8 mouse cellular contexts compared by ENCODE assay signal in genomic region chr1:179645101-179645979, GRCm38 (mm10). TPM values are rescaled to one million over a fixed set of nuclear protein-coding genes. Genes with fewer than 3 reads are reported as not detected.
A peak's percentile ranks its signal among the peaks of the same experiment; 100 is the strongest.
DNase-seq lines count a peak whose midpoint lies in the region; ATAC-seq and TF ChIP-seq lines count a peak whose summit lies in the region.

No protein-coding gene starts in this region.

- H3K4me2 ChIP-seq in heart, embryonic 11.5 days: peak overlapping the region; percentile 46
- peak overlapping the region; percentile 35 for H3K4me2 ChIP-seq in kidney, embryonic 16.5 days (replicated peaks; ENCODE audit: low read depth, low read length)

- 0 out of 2 replicates have a peak overlapping the region, but pooled peaks have one; percentile 3 for H3K9ac ChIP-seq in heart, embryonic 11.5 days (ENCODE audit: low read depth, low read length)
- no peak overlapping the region for H3K9ac ChIP-seq in kidney, embryonic 16.5 days (replicated peaks; ENCODE audit: low read length)
- no peak overlapping the region for H3K9ac ChIP-seq in liver, adult 2 months (ENCODE audit: low read depth, low read length)

- no peaks in the 10 kb centered on the region for H3K79me3 ChIP-seq in C2C12 (ENCODE audit: low read depth)

- ATAC-seq in heart, embryonic 11.5 days (replicated peaks; ENCODE audit: insufficient number of reproducible peaks, low FRiP score, low TSS enrichment): no peak; the same call in 1 of the 2 replicates
- ATAC-seq in kidney, embryonic 16.5 days (ENCODE audit: low FRiP score, low TSS enrichment): peak; percentile 89

- no peaks in the 10 kb centered on the region for H3K79me2 ChIP-seq in C2C12 (ENCODE audit: control insufficient read depth, insufficient read depth)
- H3K79me2 ChIP-seq in liver, adult 2 months (ENCODE audit: control insufficient read depth, insufficient read depth, low read length): no peaks in the 10 kb centered on the region

- H3K27me3 ChIP-seq in C2C12 (ENCODE audit: control insufficient read depth, insufficient read depth, insufficient read length): peaks cover 12% of the 10 kb centered on the region
- no peaks in the 10 kb centered on the region for H3K27me3 ChIP-seq in heart, embryonic 11.5 days (ENCODE audit: control insufficient read depth, insufficient read depth, low read length)
- H3K27me3 ChIP-seq in kidney, embryonic 16.5 days (ENCODE audit: insufficient read depth, low read length): no peaks in the 10 kb centered on the region
- no peaks in the 10 kb centered on the region for H3K27me3 ChIP-seq in liver, adult 2 months (ENCODE audit: control insufficient read depth, insufficient read depth, low read length)
- no peaks in the 10 kb centered on the region; the same call in 1 of the 2 replicates for H3K27me3 ChIP-seq in splenic B cell, adult 2 months (ENCODE audit: control insufficient read depth, insufficient read depth, low read length, poor library complexity, severe bottlenecking)

- peak overlapping the region; percentile 16 for H3ac ChIP-seq in C2C12 (ENCODE audit: control insufficient read depth, insufficient read length, low read depth)

- peak; percentile 69 for TF ChIP-seq CTCF in C2C12 (IDR thresholded peaks at IDR 0.05; ENCODE audit: control insufficient read depth, insufficient read depth, insufficient read length)
- TF ChIP-seq CTCF in bone marrow macrophage, adult 2 months (IDR thresholded peaks at IDR 0.05; ENCODE audit: low read depth, low read length): peak; percentile 91
- TF ChIP-seq CTCF in embryonic fibroblast, embryonic 13.5 days (IDR thresholded peaks at IDR 0.05; ENCODE audit: borderline replicate concordance, insufficient read depth, low read length): peak; percentile 45; the same call in 1 of the 2 replicates
- TF ChIP-seq CTCF in liver, adult 2 months (IDR thresholded peaks at IDR 0.05; ENCODE audit: low read depth, low read length): peak; percentile 80

- no peak overlapping the region for H3K4me3 ChIP-seq in C2C12 (ENCODE audit: insufficient read depth, poor library complexity, severe bottlenecking)
- H3K4me3 ChIP-seq in bone marrow macrophage, adult 2 months (ENCODE audit: insufficient read depth, low read length): no peak overlapping the region
- H3K4me3 ChIP-seq in embryonic fibroblast, embryonic 13.5 days (ENCODE audit: insufficient read depth, low read length): no peak overlapping the region
- no peak overlapping the region for H3K4me3 ChIP-seq in heart, embryonic 11.5 days (ENCODE audit: low read depth, low read length)
- H3K4me3 ChIP-seq in kidney, embryonic 16.5 days (ENCODE audit: low read length): peak overlapping the region; percentile 8; the same call in 1 of the 2 replicates
- H3K4me3 ChIP-seq in liver, adult 2 months (ENCODE audit: insufficient read depth, low read depth, low read length): no peak overlapping the region

- WGBS in heart, embryonic 11.5 days (ENCODE audit: insufficient replicate concordance): 57% methylated on average over 13 of the region's 13 CpGs
- WGBS in kidney, embryonic 16.5 days: 63% methylated on average over 13 of the region's 13 CpGs
- WGBS in liver, adult 2 months: 57% methylated on average over 13 of the region's 13 CpGs

- DNase-seq in liver, adult 2 months (ENCODE audit: extremely low read depth, low read depth, low spot score): peak; percentile 41
- peak; percentile 80 for DNase-seq in naive thymus-derived CD4-positive, alpha-beta T cell, adult 2 months (ENCODE audit: low read depth)
- DNase-seq in splenic B cell, adult 2 months (ENCODE audit: low read depth, low spot score): peak; percentile 74

- H3K4me1 ChIP-seq in bone marrow macrophage, adult 2 months (ENCODE audit: control insufficient read depth, insufficient read depth, low read length): peaks cover 2% of the 10 kb centered on the region; the same call in 1 of the 2 replicates
- H3K4me1 ChIP-seq in embryonic fibroblast, embryonic 13.5 days (ENCODE audit: control insufficient read depth, insufficient read depth, low read length): no peaks in the 10 kb centered on the region
- no peaks in the 10 kb centered on the region for H3K4me1 ChIP-seq in heart, embryonic 11.5 days (ENCODE audit: control insufficient read depth, insufficient read depth, low read length)
- H3K4me1 ChIP-seq in kidney, embryonic 16.5 days (ENCODE audit: insufficient read depth, low read length): no peaks in the 10 kb centered on the region
- peaks cover 1% of the 10 kb centered on the region; the same call in 1 of the 2 replicates for H3K4me1 ChIP-seq in liver, adult 2 months (ENCODE audit: control insufficient read depth, insufficient read depth, low read length)

- H3K27ac ChIP-seq in bone marrow macrophage, adult 2 months (ENCODE audit: insufficient read depth, low read depth, low read length): no peak overlapping the region
- no peak overlapping the region for H3K27ac ChIP-seq in embryonic fibroblast, embryonic 13.5 days (ENCODE audit: insufficient read depth, low read length)
- H3K27ac ChIP-seq in heart, embryonic 11.5 days (ENCODE audit: low read depth, low read length): no peak overlapping the region
- H3K27ac ChIP-seq in kidney, embryonic 16.5 days (ENCODE audit: low read length): no peak overlapping the region
- H3K27ac ChIP-seq in liver, adult 2 months (replicated peaks; ENCODE audit: insufficient read depth, low read depth, low read length): no peak overlapping the region

- TF ChIP-seq POLR2A in bone marrow macrophage, adult 2 months (IDR thresholded peaks at IDR 0.05; ENCODE audit: borderline replicate concordance, low read depth, low read length): no peak
- TF ChIP-seq POLR2A in embryonic fibroblast, embryonic 13.5 days (IDR thresholded peaks at IDR 0.05; ENCODE audit: low read depth, low read length): no peak
- no peak for TF ChIP-seq POLR2A in liver, adult 2 months (IDR thresholded peaks at IDR 0.05; ENCODE audit: extremely low read depth, insufficient read depth, low read length)

- no peaks in the 10 kb centered on the region for H3K9me3 ChIP-seq in heart, embryonic 11.5 days (replicated peaks; ENCODE audit: control insufficient read depth, low read length)
- H3K9me3 ChIP-seq in kidney, embryonic 16.5 days (ENCODE audit: low read length): no peaks in the 10 kb centered on the region

- H3K36me3 ChIP-seq in C2C12 (ENCODE audit: control insufficient read depth, insufficient read depth): no peaks in the 10 kb centered on the region
- no peaks in the 10 kb centered on the region for H3K36me3 ChIP-seq in heart, embryonic 11.5 days (ENCODE audit: control insufficient read depth, insufficient read depth, low read length)
- no peaks in the 10 kb centered on the region for H3K36me3 ChIP-seq in kidney, embryonic 16.5 days (ENCODE audit: insufficient read depth, low read length)
- no peaks in the 10 kb centered on the region for H3K36me3 ChIP-seq in liver, adult 2 months (ENCODE audit: control insufficient read depth, insufficient read depth, low read length)
- H3K36me3 ChIP-seq in splenic B cell, adult 2 months (ENCODE audit: control insufficient read depth, insufficient read depth, low read length, poor library complexity, severe bottlenecking): no peaks in the 10 kb centered on the region

TF ChIP-seq in C2C12, 6 proteins besides CTCF, POLR2A, EP300 and RAD21:
- TF ChIP-seq USF1 (IDR thresholded peaks at IDR 0.05; ENCODE audit: low read depth) (no peak), MAX (IDR thresholded peaks at IDR 0.05) (no peak), FOSL1 (IDR thresholded peaks at IDR 0.05; ENCODE audit: insufficient read depth, low read length, poor library complexity, severe bottlenecking) (no peak)

RNA-seq across cellular contexts. Expression of gene Sccpdh, which starts 22.7 kb away (rescaled TPM):
- polyA plus RNA-seq in C2C12 (2012; fragmentation: generic; extraction: Trizol): 19.1 TPM
- 5.5 and 6.8 TPM in 2 replicates for polyA plus RNA-seq in bone marrow macrophage, adult 2 months (2012; ENCODE audit: insufficient read depth, insufficient read length, missing spikeins)
- 38.8 and 41.1 TPM in 2 replicates for polyA plus RNA-seq in embryonic fibroblast, embryonic 13.5 days (2011; ENCODE audit: insufficient read length, low read depth, missing spikeins)
- 82.4 and 96.1 TPM in 2 replicates for polyA plus RNA-seq in heart, embryonic 11.5 days (2014; fragmentation: Nextera tagmentation; extraction: Ambion mirVana)
- 72.8 and 76.2 TPM in 2 replicates for polyA plus RNA-seq in kidney, embryonic 16.5 days (2015; fragmentation: Nextera tagmentation; extraction: Ambion mirVana)
- 4.5 and 4.8 TPM in 2 replicates for total RNA-seq in liver, adult 2 months (2014; rRNA removed)
- polyA plus RNA-seq in liver, adult 2 months (2012; rRNA removed): 1.0 and 1.4 TPM in 2 replicates
